Comparison of ENCODE assay signal across 8 mouse cellular contexts in the genomic region with DNA sequence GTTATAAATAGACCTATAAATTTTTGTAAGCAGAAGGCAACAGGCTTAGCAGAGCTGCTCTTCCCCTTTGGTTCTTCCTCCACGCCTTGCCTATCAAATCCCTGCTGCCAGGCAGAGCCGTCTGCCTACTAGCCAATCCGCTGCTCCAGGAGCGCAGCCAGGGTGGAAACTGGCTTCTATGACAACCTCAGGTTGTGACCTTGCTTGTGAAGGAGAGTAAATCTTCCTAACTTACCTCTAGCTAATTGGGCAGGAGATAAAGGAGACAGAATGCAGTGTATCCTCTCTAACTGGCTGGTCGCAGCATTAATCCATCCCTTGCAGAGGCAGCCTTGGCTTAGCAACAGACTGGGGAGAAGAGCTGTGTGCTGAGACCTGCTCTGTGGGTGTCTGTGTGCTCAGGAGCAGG. TPM values are rescaled to one million over a fixed set of nuclear protein-coding genes. Genes with fewer than 3 reads are reported as not detected.
DNase-seq lines count a peak whose midpoint lies in the region; ATAC-seq and TF ChIP-seq lines count a peak whose summit lies in the region.

No protein-coding gene starts in this region.

- no peak overlapping the region for H3K27ac ChIP-seq in embryonic facial prominence, embryonic 13.5 days
- H3K27ac ChIP-seq in embryonic facial prominence, embryonic 10.5 days (replicated peaks), result no peak overlapping the region; the same call in 1 of the 2 replicates
- H3K27ac ChIP-seq in kidney, embryonic 14.5 days (ENCODE audit: low read depth, low read length), result peak overlapping the region; percentile 67; the same call in 1 of the 2 replicates
- peak overlapping the region; percentile 43; the same call in 1 of the 2 replicates for H3K27ac ChIP-seq in limb, embryonic 15.5 days
- no peak overlapping the region for H3K27ac ChIP-seq in thymus, adult 2 months (ENCODE audit: control insufficient read depth, insufficient read depth, low read length)

- no peak overlapping the region for H3K4me2 ChIP-seq in embryonic facial prominence, embryonic 13.5 days
- no peak overlapping the region; the same call in 1 of the 2 replicates for H3K4me2 ChIP-seq in kidney, embryonic 14.5 days (replicated peaks; ENCODE audit: low read depth, low read length)
- H3K4me2 ChIP-seq in limb, embryonic 15.5 days, result no peak overlapping the region

- ATAC-seq in embryonic facial prominence, embryonic 13.5 days (ENCODE audit: insufficient number of reproducible peaks, insufficient read depth, low FRiP score, low TSS enrichment, low read depth), result no peak
- ATAC-seq in kidney, embryonic 14.5 days (ENCODE audit: low FRiP score, low TSS enrichment), result peak; percentile 75
- no peak for ATAC-seq in limb, embryonic 15.5 days (ENCODE audit: insufficient number of reproducible peaks, low FRiP score, low TSS enrichment, low read depth)

- H3K9ac ChIP-seq in embryonic facial prominence, embryonic 13.5 days, result peak overlapping the region; percentile 46; the same call in 1 of the 2 replicates
- no peak overlapping the region for H3K9ac ChIP-seq in kidney, embryonic 14.5 days (ENCODE audit: low read depth, low read length)
- H3K9ac ChIP-seq in limb, embryonic 15.5 days, result no peak overlapping the region

- 52% methylated on average over 5 of the region's 5 CpGs for WGBS in embryonic facial prominence, embryonic 13.5 days
- WGBS in embryonic facial prominence, embryonic 10.5 days, result 52% methylated on average over 5 of the region's 5 CpGs
- WGBS in kidney, embryonic 14.5 days, result 6% methylated on average over 5 of the region's 5 CpGs
- 22% methylated on average over 5 of the region's 5 CpGs for WGBS in limb, embryonic 15.5 days
- 63% methylated on average over 5 of the region's 5 CpGs for WGBS in thymus, adult 2 months

- no peaks in the 10 kb centered on the region for H3K27me3 ChIP-seq in embryonic facial prominence, embryonic 13.5 days
- no peaks in the 10 kb centered on the region for H3K27me3 ChIP-seq in embryonic facial prominence, embryonic 10.5 days (replicated peaks; ENCODE audit: low read depth, poor library complexity, severe bottlenecking)
- no peaks in the 10 kb centered on the region for H3K27me3 ChIP-seq in kidney, embryonic 14.5 days (ENCODE audit: control insufficient read depth, insufficient read depth, low read length)
- H3K27me3 ChIP-seq in limb, embryonic 15.5 days, result no peaks in the 10 kb centered on the region
- no peaks in the 10 kb centered on the region for H3K27me3 ChIP-seq in thymus, adult 2 months (ENCODE audit: control insufficient read depth, insufficient read depth, low read length)

- H3K36me3 ChIP-seq in embryonic facial prominence, embryonic 13.5 days, result no peaks in the 10 kb centered on the region
- no peaks in the 10 kb centered on the region for H3K36me3 ChIP-seq in embryonic facial prominence, embryonic 10.5 days (replicated peaks)
- H3K36me3 ChIP-seq in kidney, embryonic 14.5 days (ENCODE audit: control insufficient read depth, insufficient read depth, low read length), result no peaks in the 10 kb centered on the region
- H3K36me3 ChIP-seq in limb, embryonic 15.5 days, result no peaks in the 10 kb centered on the region
- no peaks in the 10 kb centered on the region for H3K36me3 ChIP-seq in thymus, adult 2 months (ENCODE audit: control insufficient read depth, insufficient read depth, low read length)

- DNase-seq in embryonic facial prominence, embryonic 10.5 days (ENCODE audit: low spot score), result no peak
- DNase-seq in NIH3T3 (ENCODE audit: low read depth), result peak; percentile 29
- peak; percentile 48 for DNase-seq in gastrocnemius, postnatal 10 days
- peak; percentile 77 to 89 for DNase-seq in right cerebral cortex, postnatal 10 days (ENCODE audit: low spot score in 2 of 2)
- DNase-seq in thymus, adult 2 months, result no peak

- TF ChIP-seq POLR2A in thymus, adult 2 months (IDR thresholded peaks at IDR 0.05; ENCODE audit: control insufficient read depth, extremely low read depth, insufficient read depth, low read length, poor library complexity), result no peak

- peaks cover 36% of the 10 kb centered on the region for H3K4me1 ChIP-seq in embryonic facial prominence, embryonic 13.5 days
- peaks cover 22% of the 10 kb centered on the region for H3K4me1 ChIP-seq in embryonic facial prominence, embryonic 10.5 days
- H3K4me1 ChIP-seq in kidney, embryonic 14.5 days (ENCODE audit: control insufficient read depth, insufficient read depth, low read length), result peaks cover 19% of the 10 kb centered on the region; the same call in 1 of the 2 replicates
- peaks cover 38% of the 10 kb centered on the region for H3K4me1 ChIP-seq in limb, embryonic 15.5 days
- no peaks in the 10 kb centered on the region for H3K4me1 ChIP-seq in thymus, adult 2 months (replicated peaks; ENCODE audit: control insufficient read depth, insufficient read depth, low read length)

- TF ChIP-seq CTCF in thymus, adult 2 months (IDR thresholded peaks at IDR 0.05; ENCODE audit: borderline replicate concordance, control insufficient read depth, extremely low read depth, insufficient read depth, low read length, poor library complexity), result no peak

- H3K4me3 ChIP-seq in embryonic facial prominence, embryonic 13.5 days, result no peak overlapping the region
- H3K4me3 ChIP-seq in embryonic facial prominence, embryonic 10.5 days, result no peak overlapping the region
- no peak overlapping the region for H3K4me3 ChIP-seq in kidney, embryonic 14.5 days (ENCODE audit: low read length)
- H3K4me3 ChIP-seq in limb, embryonic 15.5 days, result no peak overlapping the region
- no peak overlapping the region for H3K4me3 ChIP-seq in thymus, adult 2 months (ENCODE audit: control insufficient read depth, insufficient read depth, low read length)

- no peaks in the 10 kb centered on the region for H3K9me3 ChIP-seq in embryonic facial prominence, embryonic 13.5 days
- H3K9me3 ChIP-seq in embryonic facial prominence, embryonic 10.5 days, result no peaks in the 10 kb centered on the region
- H3K9me3 ChIP-seq in kidney, embryonic 14.5 days (ENCODE audit: control insufficient read depth, low read length), result no peaks in the 10 kb centered on the region
- no peaks in the 10 kb centered on the region for H3K9me3 ChIP-seq in limb, embryonic 15.5 days

RNA-seq across cellular contexts. Expression of gene Cript, which starts 29.7 kb away (rescaled TPM):
- 137 and 150 TPM in 2 replicates for polyA plus RNA-seq in embryonic facial prominence, embryonic 13.5 days (2015; fragmentation: Nextera tagmentation; extraction: Ambion mirVana)
- 147 and 155 TPM in 2 replicates for polyA plus RNA-seq in embryonic facial prominence, embryonic 10.5 days (2016; fragmentation: Nextera tagmentation; extraction: Ambion mirVana)
- total RNA-seq in gastrocnemius, postnatal 10 days (2021), result 10 to 100 TPM; 26.3 to 29.2 TPM
- 150 and 193 TPM in 2 replicates for polyA plus RNA-seq in kidney, embryonic 14.5 days (2014; fragmentation: Nextera tagmentation; extraction: Ambion mirVana)
- 101 and 117 TPM in 2 replicates for polyA plus RNA-seq in limb, embryonic 15.5 days (2015; fragmentation: Nextera tagmentation; extraction: Ambion mirVana)
- 12.6 and 16.8 TPM in 2 replicates for polyA plus RNA-seq in thymus, adult 2 months (2012; rRNA removed)

RNA-seq across cellular contexts. Expression of gene Pigf, which starts 29.8 kb away (rescaled TPM):
- 34.9 and 36.9 TPM in 2 replicates for polyA plus RNA-seq in embryonic facial prominence, embryonic 13.5 days (2015; fragmentation: Nextera tagmentation; extraction: Ambion mirVana)
- polyA plus RNA-seq in embryonic facial prominence, embryonic 10.5 days (2016; fragmentation: Nextera tagmentation; extraction: Ambion mirVana), result 42.4 and 45.1 TPM in 2 replicates
- total RNA-seq in gastrocnemius, postnatal 10 days (2021), result 1 to 10 TPM; 3.8 to 4.1 TPM
- polyA plus RNA-seq in kidney, embryonic 14.5 days (2014; fragmentation: Nextera tagmentation; extraction: Ambion mirVana), result 39.3 and 46.1 TPM in 2 replicates
- 28.3 and 30.4 TPM in 2 replicates for polyA plus RNA-seq in limb, embryonic 15.5 days (2015; fragmentation: Nextera tagmentation; extraction: Ambion mirVana)
- 4.8 TPM in 2 replicates for polyA plus RNA-seq in thymus, adult 2 months (2012; rRNA removed)

RNA-seq across cellular contexts. Expression of gene Socs5, which starts 52.4 kb away (rescaled TPM):
- 19.7 and 23.0 TPM in 2 replicates for polyA plus RNA-seq in embryonic facial prominence, embryonic 13.5 days (2015; fragmentation: Nextera tagmentation; extraction: Ambion mirVana)
- 8.4 and 10.2 TPM in 2 replicates for polyA plus RNA-seq in embryonic facial prominence, embryonic 10.5 days (2016; fragmentation: Nextera tagmentation; extraction: Ambion mirVana)
- total RNA-seq in gastrocnemius, postnatal 10 days (2021), result 10 to 100 TPM; 12.3 to 15.0 TPM
- 17.5 and 24.5 TPM in 2 replicates for polyA plus RNA-seq in kidney, embryonic 14.5 days (2014; fragmentation: Nextera tagmentation; extraction: Ambion mirVana)
- 13.1 and 15.5 TPM in 2 replicates for polyA plus RNA-seq in limb, embryonic 15.5 days (2015; fragmentation: Nextera tagmentation; extraction: Ambion mirVana)
- 4.8 and 6.4 TPM in 2 replicates for polyA plus RNA-seq in thymus, adult 2 months (2012; rRNA removed)

Comparison
In these comparisons a context has a peak if more than half of its experiments do, and no peak if none do; other contexts are left out.
1. H3K27ac ChIP-seq: peak in kidney, embryonic 14.5 days (single experiment) and limb, embryonic 15.5 days (single experiment); none in embryonic facial prominence, embryonic 13.5 days (single experiment), embryonic facial prominence, embryonic 10.5 days (single experiment) and thymus, adult 2 months (single experiment).
2. DNase-seq: peak in NIH3T3 (single experiment), gastrocnemius, postnatal 10 days (single experiment) and right cerebral cortex, postnatal 10 days (2 of 2); none in embryonic facial prominence, embryonic 10.5 days (single experiment) and thymus, adult 2 months (single experiment).